Mouse (Mus musculus): ENCODE measurements around the gene Kif5c. TPM values are rescaled to one million over a fixed set of nuclear protein-coding genes. Genes with fewer than 3 reads are reported as not detected.
A peak's percentile ranks its signal among the peaks of the same experiment; 100 is the strongest.

Gene Kif5c
- polyA plus RNA-seq, 1 experiment: 25.8 TPM

- Histone ChIP-seq H3K27ac (ENCODE audit: insufficient read depth, low read length) (no peak overlapping the region), H3K36me3 (ENCODE audit: control insufficient read depth, insufficient read depth, low read length, poor library complexity, severe bottlenecking) (no peaks in the 10 kb centered on the region), H3K4me1 (ENCODE audit: control insufficient read depth, insufficient read depth, low read length) (no peaks in the 10 kb centered on the region), H3K9me3 (replicated peaks; ENCODE audit: control insufficient read depth, insufficient read depth, low read length, poor library complexity, severe bottlenecking) (0 out of 2 replicates have a peak, but pooled peaks cover 5% of the 10 kb centered on the region), H3K27me3 (ENCODE audit: control insufficient read depth, insufficient read depth, low read length, poor library complexity, severe bottlenecking) (no peaks in the 10 kb centered on the region), H3K4me3 (ENCODE audit: low read depth, low read length) (no peak overlapping the region), H3K9ac (ENCODE audit: low read depth, poor library complexity, severe bottlenecking) (no peak overlapping the region)
- TF ChIP-seq POLR2A (IDR thresholded peaks at IDR 0.05; ENCODE audit: insufficient read depth, low read length) (no peak), EP300 (IDR thresholded peaks at IDR 0.05; ENCODE audit: insufficient read depth, low read depth, low read length) (no peak), CTCF (IDR thresholded peaks at IDR 0.05; ENCODE audit: low read depth, low read length) (no peak)
Measured at GRCm38 (mm10) chr2:49694727-49695126, 75.6 kb downstream of the Kif5c start.

- H3K4me3 ChIP-seq (ENCODE audit: low read depth, low read length): no peak overlapping the region
- H3K9me3 ChIP-seq (replicated peaks; ENCODE audit: control insufficient read depth, insufficient read depth, low read length, poor library complexity, severe bottlenecking): 0 out of 2 replicates have a peak, but pooled peaks cover 5% of the 10 kb centered on the region
- H3K27me3 ChIP-seq (ENCODE audit: control insufficient read depth, insufficient read depth, low read length, poor library complexity, severe bottlenecking): no peaks in the 10 kb centered on the region
- H3K4me1 ChIP-seq (ENCODE audit: control insufficient read depth, insufficient read depth, low read length): no peaks in the 10 kb centered on the region
- H3K9ac ChIP-seq (ENCODE audit: low read depth, poor library complexity, severe bottlenecking): no peak overlapping the region
- TF ChIP-seq EP300 (IDR thresholded peaks at IDR 0.05; ENCODE audit: insufficient read depth, low read depth, low read length) (no peak), POLR2A (IDR thresholded peaks at IDR 0.05; ENCODE audit: insufficient read depth, low read length) (no peak), CTCF (IDR thresholded peaks at IDR 0.05; ENCODE audit: low read depth, low read length) (no peak)
- H3K27ac ChIP-seq (ENCODE audit: insufficient read depth, low read length): no peak overlapping the region
- no peaks in the 10 kb centered on the region for H3K36me3 ChIP-seq (ENCODE audit: control insufficient read depth, insufficient read depth, low read length, poor library complexity, severe bottlenecking)
Measured at GRCm38 (mm10) chr2:49695461-49695860, 76.4 kb downstream of the Kif5c start.

- Histone ChIP-seq H3K4me3 (ENCODE audit: low read depth, low read length) (no peak overlapping the region), H3K27me3 (ENCODE audit: control insufficient read depth, insufficient read depth, low read length, poor library complexity, severe bottlenecking) (no peaks in the 10 kb centered on the region), H3K4me1 (ENCODE audit: control insufficient read depth, insufficient read depth, low read length) (no peaks in the 10 kb centered on the region), H3K27ac (ENCODE audit: insufficient read depth, low read length) (no peak overlapping the region), H3K9ac (ENCODE audit: low read depth, poor library complexity, severe bottlenecking) (no peak overlapping the region), H3K9me3 (replicated peaks; ENCODE audit: control insufficient read depth, insufficient read depth, low read length, poor library complexity, severe bottlenecking) (no peaks in the 10 kb centered on the region), H3K36me3 (ENCODE audit: control insufficient read depth, insufficient read depth, low read length, poor library complexity, severe bottlenecking) (no peaks in the 10 kb centered on the region)
- TF ChIP-seq POLR2A (IDR thresholded peaks at IDR 0.05; ENCODE audit: insufficient read depth, low read length): no peak
Measured at GRCm38 (mm10) chr2:49698851-49699250, 79.8 kb downstream of the Kif5c start.

- H3K27ac ChIP-seq (ENCODE audit: insufficient read depth, low read length): no peak overlapping the region
- H3K9me3 ChIP-seq (replicated peaks; ENCODE audit: control insufficient read depth, insufficient read depth, low read length, poor library complexity, severe bottlenecking): no peaks in the 10 kb centered on the region
- no peaks in the 10 kb centered on the region for H3K4me1 ChIP-seq (ENCODE audit: control insufficient read depth, insufficient read depth, low read length)
- H3K9ac ChIP-seq (ENCODE audit: low read depth, poor library complexity, severe bottlenecking): no peak overlapping the region
- H3K4me3 ChIP-seq (ENCODE audit: low read depth, low read length): no peak overlapping the region
- no peaks in the 10 kb centered on the region for H3K36me3 ChIP-seq (ENCODE audit: control insufficient read depth, insufficient read depth, low read length, poor library complexity, severe bottlenecking)
- TF ChIP-seq EP300 (IDR thresholded peaks at IDR 0.05; ENCODE audit: insufficient read depth, low read depth, low read length): no peak
- TF ChIP-seq POLR2A (IDR thresholded peaks at IDR 0.05; ENCODE audit: insufficient read depth, low read length): no peak
- TF ChIP-seq CTCF (IDR thresholded peaks at IDR 0.05; ENCODE audit: low read depth, low read length): no peak
- no peaks in the 10 kb centered on the region for H3K27me3 ChIP-seq (ENCODE audit: control insufficient read depth, insufficient read depth, low read length, poor library complexity, severe bottlenecking)
Measured at GRCm38 (mm10) chr2:49700176-49700971, 81.3 kb downstream of the Kif5c start.

GRCm38 (mm10) chr2:49710223-49710622 lies 91.1 kb downstream of the Kif5c start:
- no peaks in the 10 kb centered on the region for H3K36me3 ChIP-seq (ENCODE audit: control insufficient read depth, insufficient read depth, low read length, poor library complexity, severe bottlenecking)
- H3K9ac ChIP-seq (ENCODE audit: low read depth, poor library complexity, severe bottlenecking): no peak overlapping the region
- H3K4me1 ChIP-seq (ENCODE audit: control insufficient read depth, insufficient read depth, low read length): no peaks in the 10 kb centered on the region
- no peak for TF ChIP-seq POLR2A (IDR thresholded peaks at IDR 0.05; ENCODE audit: insufficient read depth, low read length)
- TF ChIP-seq CTCF (IDR thresholded peaks at IDR 0.05; ENCODE audit: low read depth, low read length): peak; percentile 62
- no peaks in the 10 kb centered on the region for H3K9me3 ChIP-seq (replicated peaks; ENCODE audit: control insufficient read depth, insufficient read depth, low read length, poor library complexity, severe bottlenecking)
- no peak overlapping the region for H3K27ac ChIP-seq (ENCODE audit: insufficient read depth, low read length)
- no peak overlapping the region for H3K4me3 ChIP-seq (ENCODE audit: low read depth, low read length)
- no peaks in the 10 kb centered on the region for H3K27me3 ChIP-seq (ENCODE audit: control insufficient read depth, insufficient read depth, low read length, poor library complexity, severe bottlenecking)

GRCm38 (mm10) chr2:49711693-49712092 lies 92.6 kb downstream of the Kif5c start:
- H3K9ac ChIP-seq (ENCODE audit: low read depth, poor library complexity, severe bottlenecking): no peak overlapping the region
- no peaks in the 10 kb centered on the region for H3K4me1 ChIP-seq (ENCODE audit: control insufficient read depth, insufficient read depth, low read length)
- H3K9me3 ChIP-seq (replicated peaks; ENCODE audit: control insufficient read depth, insufficient read depth, low read length, poor library complexity, severe bottlenecking): no peaks in the 10 kb centered on the region
- H3K36me3 ChIP-seq (ENCODE audit: control insufficient read depth, insufficient read depth, low read length, poor library complexity, severe bottlenecking): no peaks in the 10 kb centered on the region
- H3K4me3 ChIP-seq (ENCODE audit: low read depth, low read length): no peak overlapping the region
- no peak overlapping the region for H3K27ac ChIP-seq (ENCODE audit: insufficient read depth, low read length)
- TF ChIP-seq CTCF (IDR thresholded peaks at IDR 0.05; ENCODE audit: low read depth, low read length) (no peak), POLR2A (IDR thresholded peaks at IDR 0.05; ENCODE audit: insufficient read depth, low read length) (no peak), EP300 (IDR thresholded peaks at IDR 0.05; ENCODE audit: insufficient read depth, low read depth, low read length) (no peak)
- no peaks in the 10 kb centered on the region for H3K27me3 ChIP-seq (ENCODE audit: control insufficient read depth, insufficient read depth, low read length, poor library complexity, severe bottlenecking)

Measured in ES-Bruce4 (cell line).